Mouse (Mus musculus) right cerebral cortex, postnatal 14 days (tissue): ENCODE data around the gene Cct7.

Source experiments
- DNase-seq: peaks from one replicate; pipeline ENCODE4 v3.0.0; 2022

Cct7 gene

GRCm38 (mm10) chr6:85452816-85453215, 1.5 kb downstream of the Cct7 start:
- DNase-seq: no peak

DNA sequence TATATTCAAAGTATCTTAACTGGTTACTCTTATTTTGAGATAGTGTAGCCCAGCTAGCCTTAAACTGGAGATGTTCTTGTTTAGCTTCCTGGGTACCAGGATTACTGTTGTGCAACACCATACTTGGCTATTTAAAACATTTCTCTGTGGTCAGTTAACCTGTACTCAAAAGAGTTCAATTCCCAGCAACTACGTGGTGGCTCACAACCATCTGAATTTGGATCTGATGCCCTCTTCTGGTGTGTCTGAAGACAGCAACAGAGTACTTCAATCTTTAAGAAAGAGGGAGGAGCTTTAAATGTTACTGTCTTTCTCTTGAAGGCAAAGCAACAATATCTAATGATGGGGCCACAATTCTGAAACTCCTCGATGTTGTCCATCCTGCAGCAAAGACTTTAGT, 8.3 kb downstream of the Cct7 start:
- no peak for DNase-seq

DNA sequence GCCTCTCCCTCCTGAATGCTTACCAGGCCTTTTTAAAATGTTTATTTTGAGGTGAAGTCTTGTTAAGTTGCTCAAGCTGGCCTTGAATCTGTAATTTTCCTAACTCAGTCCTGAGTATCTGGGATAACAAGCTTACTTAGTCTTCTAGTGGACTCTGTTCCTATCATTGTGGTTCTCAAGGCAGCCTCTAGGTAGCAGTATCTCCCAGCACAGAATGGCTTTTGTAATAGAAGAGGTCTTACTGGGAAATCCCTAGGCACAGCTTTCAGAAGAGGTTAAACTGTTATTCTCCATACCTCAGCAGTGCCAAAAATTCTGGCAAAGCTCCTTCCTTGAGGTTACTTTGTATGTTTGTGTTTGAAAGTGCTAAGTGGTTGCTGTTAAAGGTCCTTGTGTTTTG, 14.1 kb downstream of the Cct7 start:
- no peak for DNase-seq

DNA sequence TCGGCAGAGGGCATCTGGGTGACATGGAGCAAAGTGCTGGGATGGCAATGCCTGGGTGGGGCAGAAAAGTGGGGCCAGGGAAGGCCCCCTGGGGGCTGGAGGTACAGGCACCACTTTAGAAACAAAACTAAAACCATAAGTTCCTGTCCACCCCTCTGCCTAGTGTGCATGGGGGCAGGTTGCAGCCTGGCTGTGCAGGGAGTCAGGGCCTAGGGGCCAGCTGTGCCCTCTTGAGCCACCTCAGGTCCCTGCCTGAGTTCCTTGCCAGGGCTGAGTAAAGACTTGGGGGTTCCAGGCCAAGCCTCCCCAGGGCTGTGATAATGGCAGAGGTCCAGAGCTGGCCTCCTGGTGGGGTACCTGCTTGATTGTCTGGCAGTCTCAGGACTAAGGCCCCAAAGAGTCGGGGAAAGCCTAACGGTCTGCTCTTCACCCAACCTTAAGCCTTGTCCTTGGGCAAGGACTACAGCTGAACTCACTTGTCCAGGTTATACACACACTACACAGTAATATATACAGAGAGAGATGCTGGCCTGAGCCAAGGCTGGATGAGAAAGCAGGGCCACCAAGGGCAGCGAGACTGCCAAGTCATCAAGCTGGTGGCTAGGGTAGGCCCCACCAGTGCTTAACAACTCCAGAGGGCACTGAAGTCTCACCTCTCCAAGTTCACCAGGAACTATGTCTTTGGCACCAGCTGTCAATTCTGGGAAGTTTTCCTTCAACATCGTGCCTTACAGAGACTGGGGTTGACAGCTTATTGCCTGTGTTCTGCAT, 18.5 kb downstream of the Cct7 start:
- no peak for DNase-seq

DNA sequence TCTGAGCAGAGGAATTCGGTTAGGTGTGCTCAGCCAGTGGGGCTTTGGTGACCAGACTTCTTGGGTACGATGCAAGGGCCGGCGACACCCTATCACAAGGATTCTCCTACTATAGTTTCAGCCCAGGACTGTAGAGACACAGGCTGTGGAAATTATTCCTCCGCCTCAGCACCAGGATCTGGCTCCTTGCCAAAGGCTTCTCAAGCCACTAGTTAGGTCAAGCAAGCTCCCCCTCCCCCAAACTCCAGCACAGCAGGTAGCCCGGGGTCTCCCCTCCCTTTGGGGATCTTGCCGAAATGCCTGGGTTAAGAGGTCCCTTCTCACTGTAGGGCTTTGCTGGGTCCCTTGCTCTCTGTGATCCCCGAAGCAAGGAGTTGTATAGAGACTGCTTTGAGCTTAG, 20.6 kb downstream of the Cct7 start:
- DNase-seq: no peak

DNA sequence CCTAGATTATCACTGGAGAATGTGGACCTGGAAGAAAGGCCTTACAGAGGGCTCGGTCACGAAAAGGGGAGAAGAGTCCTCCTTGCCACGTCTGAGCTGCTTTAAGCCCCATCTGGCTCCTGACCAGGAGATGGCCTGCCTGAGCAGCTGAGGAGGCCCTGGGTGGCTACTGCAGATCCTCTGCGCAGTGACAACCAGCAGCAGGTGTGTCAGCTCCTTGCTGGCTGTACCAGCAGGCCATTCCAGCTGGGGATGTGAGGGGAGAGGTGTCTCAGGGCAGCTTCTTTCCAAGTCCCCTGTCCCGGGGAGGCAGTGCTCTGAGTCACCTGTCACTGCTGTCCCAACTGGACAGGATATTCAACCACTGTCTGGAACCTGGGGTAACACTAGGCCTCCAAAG, 21.2 kb downstream of the Cct7 start:
- DNase-seq: no peak

- no peak for DNase-seq
Measured at GRCm38 (mm10) chr6:85475581-85475980, 24.3 kb downstream of the Cct7 start.

DNA sequence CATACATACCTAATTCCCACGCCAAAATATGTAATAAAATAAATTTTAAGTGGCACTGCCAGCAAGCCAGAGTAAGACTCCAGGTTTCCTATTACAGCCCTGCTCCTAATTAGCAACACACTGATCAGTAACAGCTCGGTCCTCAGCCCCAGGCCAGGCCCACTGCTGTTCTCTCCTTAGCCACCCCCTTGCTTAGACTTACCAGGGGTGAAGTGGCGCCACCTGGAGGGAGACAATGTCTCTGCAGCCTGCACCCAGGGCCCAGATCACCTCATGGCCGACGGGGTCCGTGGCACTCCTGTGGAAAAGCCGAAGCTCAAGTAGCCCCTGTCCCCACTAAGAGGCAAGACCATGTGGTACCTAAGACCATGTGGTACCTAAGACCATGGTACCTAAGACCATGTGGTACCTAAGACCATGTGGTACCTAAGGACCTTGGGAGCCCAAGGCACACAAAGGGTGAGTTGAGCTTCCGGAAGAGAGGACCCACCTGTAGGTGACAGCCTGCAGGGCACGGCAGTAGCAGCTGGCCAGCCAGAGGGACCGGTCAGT, 26.1 kb downstream of the Cct7 start:
- no peak for DNase-seq

DNA sequence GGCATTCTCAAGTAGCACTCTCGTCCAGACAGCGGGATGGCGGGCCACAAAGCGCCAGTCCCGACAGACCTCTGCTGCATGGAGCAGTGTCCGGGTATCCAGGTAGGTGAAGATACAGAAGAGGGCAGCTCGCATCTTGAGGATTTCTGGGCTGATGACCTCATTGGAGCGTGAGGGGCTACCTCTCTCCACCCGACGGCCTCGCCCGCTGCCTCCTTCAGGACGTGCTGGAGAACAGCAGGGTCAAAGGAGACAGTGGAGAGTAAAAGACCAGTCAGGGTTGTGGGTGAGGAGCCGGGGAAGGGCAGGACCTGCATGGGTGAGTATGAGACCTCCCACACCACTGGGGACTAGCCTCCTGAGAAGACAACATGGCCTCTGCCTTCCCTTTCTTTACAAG, 27.1 kb downstream of the Cct7 start:
- no peak for DNase-seq

GRCm38 (mm10) chr6:85479979-85480378, 28.7 kb downstream of the Cct7 start:
- DNase-seq: no peak

DNA sequence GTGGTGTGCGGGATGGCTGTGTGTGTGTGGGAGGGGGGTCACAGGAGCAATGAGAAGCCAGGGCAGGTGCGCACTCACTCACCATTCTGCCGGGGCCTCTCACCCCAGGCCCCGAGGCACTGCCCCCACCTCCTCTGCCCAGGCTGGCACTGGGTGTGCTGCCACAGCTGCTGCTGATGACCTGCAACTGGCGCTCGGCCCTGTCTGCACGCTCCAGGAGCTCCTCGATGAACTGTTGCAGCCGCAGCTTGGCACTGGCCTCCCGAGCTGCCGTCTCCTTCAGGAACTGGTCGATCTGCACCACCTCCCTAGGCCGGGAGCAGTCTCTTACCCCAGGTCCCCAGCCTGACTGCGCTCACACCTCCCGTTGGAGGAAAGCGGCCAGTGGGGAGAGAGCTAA, 29.4 kb downstream of the Cct7 start:
- no peak for DNase-seq

DNA sequence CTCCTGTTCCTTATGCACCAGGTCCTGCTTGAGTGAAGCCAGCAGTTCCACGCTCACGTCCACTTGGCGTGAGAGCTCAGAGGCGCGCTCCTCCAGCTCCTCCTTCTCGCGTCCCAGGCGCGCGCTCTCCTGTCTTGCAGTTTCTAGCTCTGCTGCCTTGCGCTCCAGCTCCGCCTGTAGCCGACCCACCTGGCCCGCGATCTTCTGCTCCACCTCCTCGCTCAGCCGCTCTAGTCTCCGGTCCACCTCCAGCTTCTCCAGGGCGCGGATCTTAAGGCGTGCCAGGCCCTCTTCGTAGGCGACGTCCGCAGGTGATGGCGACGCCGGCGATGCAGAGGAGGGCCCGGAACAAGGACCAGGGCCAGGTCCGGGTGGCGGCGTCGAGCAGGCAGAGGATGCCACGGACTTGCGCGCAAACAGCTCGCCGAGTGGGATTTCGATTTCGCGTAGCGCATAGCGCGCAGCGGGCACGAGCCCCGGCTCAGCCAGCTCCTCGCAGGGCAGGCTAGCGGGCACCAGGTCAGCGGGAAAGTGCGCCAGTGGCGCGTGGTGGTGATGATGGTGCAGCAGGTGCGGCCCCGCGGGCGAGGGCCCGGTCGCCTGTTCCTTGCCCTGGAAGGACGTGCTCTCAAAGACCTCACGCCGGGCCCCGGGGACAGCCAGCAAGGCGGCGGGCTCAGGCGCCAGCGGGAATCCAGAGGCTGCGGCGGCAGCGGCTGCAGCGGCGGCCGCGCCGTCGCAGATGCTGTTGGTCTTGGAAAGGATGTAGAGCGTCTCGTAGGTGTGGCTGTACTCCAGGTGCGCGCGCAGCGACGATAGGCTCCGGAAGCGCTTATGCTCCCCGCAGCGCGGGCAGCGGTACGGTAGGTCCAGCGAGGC, 32.8 kb downstream of the Cct7 start:
- DNase-seq: no peak

DNA sequence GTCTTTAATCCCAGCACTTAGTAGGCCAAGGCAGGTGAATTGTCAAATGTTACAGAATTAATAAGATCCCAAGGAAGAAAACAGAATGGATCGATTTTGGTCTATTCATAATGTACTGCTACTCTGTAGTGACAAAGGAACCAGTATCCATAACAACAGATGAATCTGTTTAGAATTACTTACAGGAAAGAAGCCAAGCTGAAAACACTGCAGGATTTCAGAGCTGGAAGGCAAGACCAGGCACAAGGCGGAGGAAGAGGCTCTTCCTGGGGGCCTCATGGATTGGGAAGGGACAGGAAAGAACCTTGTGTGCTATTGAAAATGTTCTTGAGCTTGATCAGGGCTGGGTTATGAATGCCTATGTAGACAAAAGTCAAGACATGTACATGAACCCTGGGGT, 34.4 kb downstream of the Cct7 start:
- DNase-seq: no peak

GRCm38 (mm10) chr6:85488510-85488909, 37.2 kb downstream of the Cct7 start:
- no peak for DNase-seq

DNA sequence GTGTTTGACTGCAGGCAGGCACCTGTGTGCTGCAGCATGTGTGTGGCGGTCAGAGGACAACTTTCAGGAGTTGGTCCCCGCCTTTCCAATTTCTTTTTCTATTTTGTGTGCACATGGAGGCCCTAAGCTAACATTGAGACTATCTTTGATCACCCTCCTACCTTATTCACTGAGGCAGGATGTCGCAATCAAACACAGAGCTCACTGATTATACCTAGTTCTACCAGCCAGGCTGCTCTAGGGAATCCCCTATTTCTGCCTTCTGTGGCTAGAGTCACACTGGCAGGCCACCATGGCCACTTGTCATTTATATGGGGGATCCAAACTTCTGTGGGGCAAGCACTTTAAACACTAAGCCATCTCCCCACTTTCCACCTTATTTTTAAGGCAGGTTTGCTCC, 38.4 kb downstream of the Cct7 start:
- no peak for DNase-seq

DNA sequence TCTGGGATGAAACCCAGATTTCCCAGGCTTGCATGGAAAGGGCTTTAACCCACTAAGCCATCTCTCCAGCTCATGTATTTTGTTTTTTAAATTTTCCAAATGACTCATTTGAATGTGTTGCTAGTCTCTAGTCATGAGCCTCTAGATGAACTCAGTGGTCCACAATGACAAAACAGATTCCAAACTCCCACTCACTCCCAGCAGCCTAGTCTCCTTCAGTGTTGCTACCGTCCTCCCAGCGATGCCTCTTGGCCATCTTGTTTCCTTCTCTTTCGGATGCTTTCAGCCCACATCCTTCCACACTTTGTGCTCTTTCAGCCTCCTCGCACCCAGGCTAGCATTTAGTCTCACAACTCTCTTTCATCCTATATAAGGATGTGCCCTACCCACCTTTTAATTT, 38.9 kb downstream of the Cct7 start:
- no peak for DNase-seq

GRCm38 (mm10) chr6:85491606-85492005, 40.3 kb downstream of the Cct7 start:
- DNase-seq: no peak

GRCm38 (mm10) chr6:85496976-85497375, 45.7 kb downstream of the Cct7 start:
- DNase-seq: no peak

- DNase-seq: no peak
Measured at GRCm38 (mm10) chr6:85498147-85498546, 46.8 kb downstream of the Cct7 start.

DNA sequence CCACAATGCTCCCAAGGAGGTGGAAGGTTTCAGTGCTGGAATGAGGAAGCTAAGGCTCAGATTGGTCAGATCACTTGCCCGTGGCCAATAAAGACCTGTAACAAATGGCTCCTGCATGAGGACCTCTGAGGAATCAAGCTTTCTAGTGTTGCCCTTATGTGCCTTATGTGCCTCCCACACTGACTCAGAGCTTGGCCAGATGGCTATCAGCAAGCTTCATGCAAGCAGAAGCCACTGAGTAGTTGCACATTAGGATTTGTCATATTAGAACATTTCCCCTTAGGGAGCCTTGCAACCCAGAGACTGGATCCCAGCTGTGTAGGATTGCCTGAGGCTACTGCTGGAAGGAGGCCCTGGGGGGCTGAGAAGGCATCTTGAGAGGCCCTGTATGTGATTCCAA, 49.1 kb downstream of the Cct7 start:
- DNase-seq: no peak

- DNase-seq: no peak
Measured at GRCm38 (mm10) chr6:85501571-85502102, 50.3 kb downstream of the Cct7 start.

- DNase-seq: peak; percentile 50
Measured at GRCm38 (mm10) chr6:85502103-85502910, 51.0 kb downstream of the Cct7 start.

- peak; percentile 80 for DNase-seq
Measured at GRCm38 (mm10) chr6:85502911-85503250, 51.6 kb downstream of the Cct7 start, which contains the start of gene Fbxo41. Gene Fbxo41, minus strand, starts transcription at chr6:85502994.
